Mouse (Mus musculus) liver, postnatal 0 days (tissue): ENCODE results near the gene Gm28035. TPM values are rescaled to one million over a fixed set of nuclear protein-coding genes. Genes with fewer than 3 reads are reported as not detected.

Experiments
- ATAC-seq: fragments of 200-750 bp; cut with Nextera tagmentation; 2 replicates; pipeline ENCODE4 v1.8.0; 2017; ENCODE audit warnings: mild to moderate bottlenecking, moderate library complexity
- DNase-seq: peaks from one replicate; pipeline ENCODE4 v3.0.0-alpha.2; 2016
- H3K27ac ChIP-seq: fragments of 300-500 bp; sonication (generic); 2 replicates; pipeline ENCODE4 v1.5.1; 2014; ENCODE audit warnings: antibody characterized with exemption, moderate library complexity, mild to moderate bottlenecking, low read depth
- H3K27me3 ChIP-seq: fragments of 300-500 bp; sonication (generic); 2 replicates; pipeline ENCODE4 v1.6.1; 2014; ENCODE audit warnings: low read length, control low read depth, mixed read lengths; ENCODE audit not compliant: insufficient read depth
- H3K36me3 ChIP-seq: fragments of 300-500 bp; sonication (generic); replicated peaks from 2 replicates; pipeline ENCODE4 v1.6.1; 2014; ENCODE audit warnings: mild to moderate bottlenecking, control low read depth, low read length, moderate library complexity, mixed read lengths; ENCODE audit not compliant: insufficient read depth
- H3K4me1 ChIP-seq: fragments of 300-500 bp; sonication (generic); 2 replicates; pipeline ENCODE4 v1.6.1; 2014; ENCODE audit warnings: antibody characterized with exemption, mild to moderate bottlenecking, control low read depth; ENCODE audit not compliant: insufficient read depth
- H3K4me2 ChIP-seq: fragments of 300-500 bp; sonication (generic); 2 replicates; pipeline ENCODE4 v1.6.1; 2014; ENCODE audit warnings: low read depth, mild to moderate bottlenecking, low read length, moderate library complexity, mixed read lengths
- H3K4me3 ChIP-seq: fragments of 300-500 bp; sonication (generic); 2 replicates; pipeline ENCODE4 v1.5.1; 2014; ENCODE audit warnings: low read depth, low read length
- H3K9ac ChIP-seq: fragments of 300-500 bp; sonication (generic); replicated peaks from 2 replicates; pipeline ENCODE4 v1.6.1; 2014; ENCODE audit warnings: mild to moderate bottlenecking, moderate library complexity
- H3K9me3 ChIP-seq: fragments of 300-500 bp; sonication (generic); 2 replicates; pipeline ENCODE4 v1.6.1; 2016; ENCODE audit warnings: mild to moderate bottlenecking, control low read depth, low read length, mixed read lengths
- CTCF ChIP-seq: sonication (generic); IDR thresholded peaks from 2 replicates; pipeline ENCODE4 v1.5.1; 2016; ENCODE audit warnings: antibody characterized with exemption, low read depth
- EP300 ChIP-seq: IDR thresholded peaks from 2 replicates; pipeline ENCODE4 v1.6.1; 2016; ENCODE audit warnings: antibody characterized with exemption, low read depth, mild to moderate bottlenecking
- WGBS: fragments of 180-500 bp; shearing (Covaris S2); extraction: QIAGEN DNeasy Blood & Tissue Kit; methylation state at CpG from one replicate; pipeline ENCODE4 v1.1.7; 2014; ENCODE audit not compliant: insufficient replicate concordance; 5-methylcytosine and 5-hydroxymethylcytosine counted together
- polyA plus RNA-seq: library from polyadenylated mRNA; unstranded; fragments of >200 nt; fragmentation: Nextera tagmentation; extraction: Ambion mirVana; gene quantifications from 2 replicates; pipeline ENCODE4 v1.2.1, GENCODE M21; 2015

Gene Gm28035
- polyA plus RNA-seq, 1 experiment from 2014 or later, result 0.14 TPM

GRCm38 (mm10) chr2:30306087-30306486, 65.7 kb downstream of the Gm28035 start:
- WGBS, result 74% methylated on average over 7 of the region's 7 CpGs
- no peak overlapping the region for H3K9ac ChIP-seq
- no peak for TF ChIP-seq EP300
- TF ChIP-seq CTCF, result no peak
- H3K9me3 ChIP-seq, result no peaks in the 10 kb centered on the region
- H3K4me1 ChIP-seq, result no peaks in the 10 kb centered on the region
- H3K36me3 ChIP-seq, result peaks cover 74% of the 10 kb centered on the region
- no peak for ATAC-seq
- no peak for DNase-seq
- H3K27me3 ChIP-seq, result no peaks in the 10 kb centered on the region
- no peak overlapping the region for H3K4me2 ChIP-seq
- no peak overlapping the region for H3K4me3 ChIP-seq
- H3K27ac ChIP-seq, result no peak overlapping the region

- peak; percentile 44; the same call in 1 of the 2 replicates for ATAC-seq
- DNase-seq, result no peak
- Histone ChIP-seq H3K36me3 (peaks cover 80% of the 10 kb centered on the region), H3K27me3 (no peaks in the 10 kb centered on the region), H3K4me1 (no peaks in the 10 kb centered on the region), H3K9me3 (no peaks in the 10 kb centered on the region), H3K4me2 (no peak overlapping the region), H3K27ac (no peak overlapping the region), H3K4me3 (no peak overlapping the region), H3K9ac (no peak overlapping the region)
- WGBS, result 55% methylated on average over 3 of the region's 3 CpGs
- TF ChIP-seq EP300 (peak; percentile 65; the same call in 1 of the 2 replicates), CTCF (no peak)
Observed at GRCm38 (mm10) chr2:30309351-30309750, 69.0 kb downstream of the Gm28035 start.

- 90% methylated on average over 2 of the region's 2 CpGs for WGBS
- Histone ChIP-seq H3K36me3 (peaks cover 77% of the 10 kb centered on the region), H3K4me2 (no peak overlapping the region), H3K4me3 (no peak overlapping the region), H3K4me1 (no peaks in the 10 kb centered on the region), H3K27me3 (no peaks in the 10 kb centered on the region), H3K27ac (no peak overlapping the region), H3K9me3 (no peaks in the 10 kb centered on the region), H3K9ac (no peak overlapping the region)
- TF ChIP-seq CTCF, result no peak
- no peak for TF ChIP-seq EP300
- no peak for ATAC-seq
- no peak for DNase-seq
Observed at GRCm38 (mm10) chr2:30311481-30311880, 71.1 kb downstream of the Gm28035 start.

- H3K4me3 ChIP-seq, result no peak overlapping the region
- no peak for ATAC-seq
Observed at GRCm38 (mm10) chr2:30316136-30316535, 75.8 kb downstream of the Gm28035 start.

GRCm38 (mm10) chr2:30316955-30317354, 76.6 kb downstream of the Gm28035 start:
- Histone ChIP-seq H3K36me3 (peaks cover 58% of the 10 kb centered on the region), H3K4me2 (no peak overlapping the region), H3K9ac (no peak overlapping the region), H3K4me1 (no peaks in the 10 kb centered on the region), H3K9me3 (no peaks in the 10 kb centered on the region), H3K4me3 (no peak overlapping the region), H3K27ac (no peak overlapping the region), H3K27me3 (no peaks in the 10 kb centered on the region)
- no peak for TF ChIP-seq EP300
- no peak for TF ChIP-seq CTCF
- DNase-seq, result no peak
- ATAC-seq, result no peak
- 86% methylated on average over 5 of the region's 5 CpGs for WGBS

More at GRCm38 (mm10) chr2:30316136-30316535, 75.8 kb downstream of the Gm28035 start:
- no peak overlapping the region for H3K4me2 ChIP-seq
- no peak for DNase-seq
- H3K9me3 ChIP-seq, result no peaks in the 10 kb centered on the region
- H3K36me3 ChIP-seq, result peaks cover 59% of the 10 kb centered on the region
- no peaks in the 10 kb centered on the region for H3K4me1 ChIP-seq
- TF ChIP-seq CTCF, result peak; percentile 39; the same call in 1 of the 2 replicates
- TF ChIP-seq EP300, result no peak
- 90% methylated on average over 4 of the region's 4 CpGs for WGBS
- H3K27me3 ChIP-seq, result no peaks in the 10 kb centered on the region
- no peak overlapping the region for H3K27ac ChIP-seq
- H3K9ac ChIP-seq, result no peak overlapping the region

GRCm38 (mm10) chr2:30319260-30319659, 78.9 kb downstream of the Gm28035 start:
- DNase-seq (no peak), ATAC-seq (peak; percentile 91)
- Histone ChIP-seq H3K4me2 (no peak overlapping the region), H3K27ac (peak overlapping the region; percentile 60), H3K9me3 (no peaks in the 10 kb centered on the region), H3K9ac (no peak overlapping the region), H3K27me3 (no peaks in the 10 kb centered on the region), H3K4me3 (no peak overlapping the region), H3K4me1 (no peaks in the 10 kb centered on the region), H3K36me3 (peaks cover 62% of the 10 kb centered on the region)
- WGBS, result 62% methylated on average over 4 of the region's 4 CpGs
- TF ChIP-seq CTCF, result peak; percentile 34
- TF ChIP-seq EP300, result no peak

GRCm38 (mm10) chr2:30323111-30323510, 82.7 kb downstream of the Gm28035 start:
- H3K9me3 ChIP-seq, result no peaks in the 10 kb centered on the region
- WGBS, result 91% methylated on average over 7 of the region's 7 CpGs
- peaks cover 59% of the 10 kb centered on the region for H3K36me3 ChIP-seq
- H3K27ac ChIP-seq, result no peak overlapping the region
- H3K4me1 ChIP-seq, result no peaks in the 10 kb centered on the region
- no peak overlapping the region for H3K4me3 ChIP-seq
- no peak for ATAC-seq
- no peak overlapping the region for H3K4me2 ChIP-seq
- no peaks in the 10 kb centered on the region for H3K27me3 ChIP-seq
- DNase-seq, result no peak
- TF ChIP-seq CTCF (no peak), EP300 (no peak)
- H3K9ac ChIP-seq, result no peak overlapping the region
